Mouse (Mus musculus) ES-Bruce4 (cell line): Measurements from ENCODE around the gene Uvrag.

ENCODE experiments used
- CTCF ChIP-seq: IDR thresholded peaks from one replicate; pipeline ENCODE4 v1.8.1; 2011; ENCODE audit warnings: low read depth, low read length
- POLR2A ChIP-seq: IDR thresholded peaks from one replicate; pipeline ENCODE4 v1.8.1; 2011; ENCODE audit warnings: low read length; ENCODE audit not compliant: insufficient read depth

DNA sequence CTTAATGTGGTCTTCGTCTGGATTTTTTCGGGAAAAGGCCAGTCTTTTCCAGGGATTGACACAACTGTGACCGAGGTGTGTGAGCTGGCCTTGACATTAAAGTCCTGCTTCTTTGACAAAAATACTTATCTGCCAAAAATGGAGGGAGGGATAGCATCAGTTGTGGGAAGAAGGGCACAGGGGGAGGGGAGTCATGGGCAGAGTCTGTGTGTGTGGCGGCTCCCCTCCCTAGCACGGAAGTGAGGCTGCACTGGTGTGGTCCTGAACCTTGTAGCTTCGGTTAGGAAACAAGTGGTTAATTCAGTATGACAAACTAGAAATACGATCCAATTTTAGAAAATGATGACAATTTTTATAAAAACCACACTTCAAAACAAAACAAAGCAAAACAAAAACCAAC lies 202.3 kb downstream of the Uvrag start:
- TF ChIP-seq CTCF, result no peak
- TF ChIP-seq POLR2A, result no peak
